Mouse (Mus musculus): Measurements from ENCODE around the gene Rogdi.

Rogdi gene

DNA sequence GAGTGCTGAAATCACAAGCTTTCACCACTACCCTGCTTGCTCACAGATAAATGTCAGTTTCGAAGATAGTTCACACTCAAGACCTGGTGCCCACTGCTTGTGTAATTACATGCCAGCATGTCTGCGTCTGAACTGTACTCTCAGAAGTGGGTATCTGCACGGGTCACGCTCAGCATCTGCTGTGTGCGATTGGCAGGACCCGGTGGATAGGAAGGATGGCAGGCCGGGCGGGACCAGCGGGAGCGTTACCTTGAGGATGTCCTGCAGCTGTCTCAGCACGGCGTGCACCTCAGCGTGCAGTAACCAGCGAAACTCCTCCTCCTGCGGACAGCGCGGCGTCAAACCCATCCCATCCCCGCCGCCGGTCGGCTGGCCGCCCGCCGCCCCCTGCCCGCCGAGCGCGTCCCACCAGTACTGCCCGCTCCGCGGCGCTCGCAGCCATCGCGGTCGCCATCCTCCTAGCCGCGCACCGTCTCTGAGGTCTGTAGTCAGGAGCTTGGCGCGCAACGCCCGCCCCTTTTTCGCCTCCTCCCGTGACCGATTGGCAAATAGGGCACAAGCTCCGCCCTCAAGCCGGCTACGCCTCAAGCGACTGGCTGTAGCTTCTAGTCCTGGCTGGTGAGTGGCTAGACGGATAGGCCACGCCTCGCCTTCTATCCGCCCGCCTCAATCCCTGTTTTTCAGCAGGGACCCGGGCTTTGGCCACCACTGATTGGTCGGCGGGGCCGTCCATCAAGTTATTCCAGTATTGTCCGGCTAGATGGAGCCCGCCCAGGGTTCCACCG, at the start of gene Rogdi:
TSS of gene Rogdi (minus strand) at position 500 of the 785 bp plus-strand sequence.
- DNase-seq (ENCODE audit: low read depth): peak; percentile 100

DNA sequence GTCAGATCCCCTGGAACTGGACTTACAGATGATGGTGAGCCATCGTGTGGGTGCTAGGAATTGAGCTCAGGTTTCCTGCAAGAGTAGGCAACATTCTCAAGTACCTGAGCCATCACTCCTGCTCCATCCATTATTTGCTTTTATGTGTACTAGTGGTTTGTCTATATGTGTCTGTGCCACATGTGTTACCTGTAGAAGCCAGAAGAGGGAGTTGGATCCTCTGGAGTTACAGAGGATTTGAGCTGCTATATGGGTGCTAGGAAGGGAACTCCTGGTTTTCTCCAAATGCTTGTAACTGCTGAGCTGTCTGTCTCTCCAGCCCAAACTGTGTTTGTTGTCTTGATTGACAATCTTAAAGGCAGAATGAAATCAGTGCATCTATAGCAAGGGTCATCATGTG, 44.8 kb upstream of the Rogdi start:
- DNase-seq (ENCODE audit: low read depth): peak; percentile 75

DNA sequence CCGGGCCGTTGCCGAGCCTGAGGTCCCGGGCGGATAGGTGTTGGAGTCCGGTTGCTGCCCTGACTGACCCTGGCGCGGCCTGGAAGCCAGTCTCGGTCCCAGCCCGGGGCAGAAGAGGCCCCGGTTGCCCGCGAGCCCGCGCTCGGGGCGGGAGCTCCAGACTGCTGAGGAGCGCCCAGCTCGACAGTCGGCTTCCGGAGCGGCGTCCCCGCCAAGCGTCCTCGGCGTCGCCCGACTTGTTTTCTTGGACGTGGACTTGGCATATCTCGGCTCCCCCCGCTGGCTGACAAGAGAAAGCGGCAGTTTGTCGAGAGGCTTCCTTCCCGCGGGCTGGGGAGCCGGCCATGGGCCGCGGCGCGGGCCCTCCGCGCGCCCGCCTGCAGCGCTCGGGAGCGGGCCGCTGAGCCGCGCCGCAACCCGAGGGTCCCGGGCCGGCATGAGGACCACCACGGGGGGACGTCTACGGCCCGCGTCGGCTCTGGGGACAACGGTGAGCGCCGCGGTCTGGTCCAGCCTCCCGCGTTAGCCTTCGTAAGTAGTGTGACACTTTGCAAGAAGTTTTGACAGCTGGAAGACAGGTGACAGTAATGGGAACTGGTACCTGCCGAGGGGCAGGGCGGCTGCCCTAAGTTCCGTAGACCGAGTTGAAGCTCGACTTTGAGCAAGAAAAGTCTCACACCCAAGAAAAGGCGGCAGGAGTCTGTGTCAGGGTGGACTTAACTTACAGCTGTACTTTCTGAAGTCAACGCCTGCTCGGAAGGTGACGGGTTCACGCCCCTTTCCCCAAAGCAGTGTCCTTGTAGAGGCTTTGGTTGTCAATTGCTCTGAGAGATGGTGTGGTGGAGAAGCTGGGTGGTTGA, 37.1 kb upstream of the Rogdi start:
- DNase-seq (ENCODE audit: low read depth): peak; percentile 75

DNA sequence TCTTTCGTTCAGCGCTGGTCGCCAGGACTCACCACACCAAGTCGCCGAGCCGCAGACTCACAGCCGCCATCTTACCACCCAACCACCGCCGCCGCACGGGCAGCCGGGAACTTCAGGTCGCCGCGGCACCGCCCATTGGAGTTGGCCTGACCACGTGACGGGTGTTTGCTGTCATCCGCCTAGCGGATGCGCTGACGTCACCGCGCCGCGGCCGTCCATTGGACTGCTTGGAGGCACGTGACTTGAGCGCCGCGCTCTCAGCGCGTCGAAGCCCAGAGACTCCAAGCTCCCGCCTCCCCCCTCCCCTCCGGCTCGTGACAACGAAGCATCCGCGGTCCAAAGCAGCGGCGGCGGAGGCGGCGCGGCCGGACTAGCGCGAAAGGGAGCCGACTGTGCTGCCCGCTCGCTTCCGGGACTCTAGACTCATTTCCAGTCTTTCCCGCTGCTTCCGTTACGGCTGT, 36.5 kb upstream of the Rogdi start, which contains the start of the genes Glyr1 and Ubn1:
TSS of gene Glyr1 (minus strand) at position 90 of the 461 bp plus-strand sequence.
TSS of gene Ubn1 (plus strand) at position 284 of the 461 bp plus-strand sequence.
- peak; percentile 100 for DNase-seq (ENCODE audit: low read depth)

DNA sequence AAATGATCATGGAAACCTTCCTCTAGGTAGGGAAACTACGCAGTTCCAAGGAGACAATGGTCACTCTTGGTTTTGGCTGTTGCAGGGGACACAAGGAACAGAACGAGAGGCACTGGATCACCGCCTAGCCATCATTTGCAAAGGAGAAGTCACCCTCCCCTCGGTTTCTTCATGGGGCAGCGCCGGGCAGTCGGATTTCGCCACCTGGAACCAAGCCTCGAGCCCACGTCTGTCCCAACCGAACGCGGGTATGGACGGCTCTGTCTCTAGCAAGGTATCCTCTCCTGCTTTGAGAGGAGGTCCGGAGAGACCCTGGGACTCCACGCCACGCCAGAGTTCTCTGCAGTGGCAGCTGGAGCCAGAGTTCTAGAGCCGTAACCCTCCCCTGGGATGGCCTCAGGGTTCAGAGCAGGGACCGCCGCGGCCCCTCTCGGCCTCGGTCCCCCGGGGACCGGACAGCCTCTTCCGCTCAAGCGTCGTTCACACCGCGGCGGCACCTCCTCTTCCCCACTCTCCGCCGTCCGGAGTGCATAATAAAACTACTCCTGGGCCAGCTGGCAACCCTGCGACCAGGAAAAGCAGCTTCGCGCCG, 35.9 kb upstream of the Rogdi start:
- DNase-seq (ENCODE audit: low read depth): no peak

DNA sequence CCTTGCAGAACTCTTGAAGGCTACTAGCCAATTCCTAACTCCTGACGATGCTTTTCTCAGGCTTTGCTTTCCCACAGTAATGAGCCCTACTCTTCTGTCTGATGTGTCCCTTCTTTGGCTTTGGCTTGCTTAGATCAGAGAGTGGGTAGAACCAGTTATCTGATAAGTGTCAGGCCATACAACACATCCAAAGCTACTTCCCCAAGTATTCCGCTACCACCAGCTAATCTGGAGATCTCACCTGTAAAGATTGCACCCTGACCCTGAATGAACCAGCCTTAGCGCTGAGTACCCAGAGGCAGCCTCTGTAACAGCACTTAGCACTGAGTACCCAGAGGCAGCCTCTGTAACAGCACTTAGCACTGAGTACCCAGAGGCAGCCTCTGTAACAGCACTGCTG, 32.0 kb upstream of the Rogdi start:
- no peak for DNase-seq (ENCODE audit: low read depth)

DNA sequence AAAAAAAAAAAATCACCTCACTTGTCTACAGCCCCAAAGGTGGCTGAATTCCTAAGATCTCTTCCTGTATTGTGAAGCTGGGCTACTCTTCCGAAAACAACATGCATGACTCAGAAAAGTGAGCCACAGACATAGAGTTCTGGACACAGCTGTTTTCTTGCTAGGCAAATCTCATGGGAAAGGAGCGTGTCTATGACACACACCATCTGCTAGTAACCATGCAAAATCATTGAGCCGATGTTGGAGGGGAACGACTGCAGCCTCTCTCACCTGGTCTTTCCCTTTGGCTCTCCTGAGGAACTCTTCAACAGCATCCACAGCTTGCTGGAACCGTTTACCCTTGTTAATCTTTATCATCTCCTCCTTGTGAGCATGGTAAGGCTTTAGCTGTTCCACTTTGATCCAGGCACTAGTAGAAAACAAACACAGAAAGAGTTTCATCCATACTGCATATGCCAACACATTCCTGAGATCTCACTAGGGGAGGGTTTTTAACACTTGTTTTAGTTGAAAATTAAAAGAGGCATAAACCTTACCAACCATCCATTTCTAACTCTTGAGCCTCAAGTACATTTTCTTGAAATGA, 23.4 kb upstream of the Rogdi start:
- no peak for DNase-seq (ENCODE audit: low read depth)

DNA sequence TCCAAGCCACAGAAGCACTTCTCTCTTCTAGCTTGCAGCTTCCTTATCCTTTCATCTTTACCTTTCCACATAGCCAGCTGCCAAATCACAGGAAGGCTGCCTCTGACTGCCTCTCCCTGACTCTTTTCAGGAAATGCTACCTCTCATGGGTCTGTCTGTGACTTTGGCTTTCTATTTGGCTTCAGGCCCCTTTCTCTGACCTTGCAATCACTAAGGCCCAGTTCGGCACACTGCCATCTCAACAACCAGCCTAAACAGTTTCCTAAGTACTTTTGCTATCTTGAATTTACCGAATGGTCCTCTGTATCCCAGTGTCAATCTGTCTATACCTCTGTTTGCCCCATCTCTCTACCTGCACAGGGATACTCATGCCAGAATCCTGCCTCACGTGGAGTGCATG, 22.2 kb upstream of the Rogdi start:
- DNase-seq (ENCODE audit: low read depth): no peak

DNA sequence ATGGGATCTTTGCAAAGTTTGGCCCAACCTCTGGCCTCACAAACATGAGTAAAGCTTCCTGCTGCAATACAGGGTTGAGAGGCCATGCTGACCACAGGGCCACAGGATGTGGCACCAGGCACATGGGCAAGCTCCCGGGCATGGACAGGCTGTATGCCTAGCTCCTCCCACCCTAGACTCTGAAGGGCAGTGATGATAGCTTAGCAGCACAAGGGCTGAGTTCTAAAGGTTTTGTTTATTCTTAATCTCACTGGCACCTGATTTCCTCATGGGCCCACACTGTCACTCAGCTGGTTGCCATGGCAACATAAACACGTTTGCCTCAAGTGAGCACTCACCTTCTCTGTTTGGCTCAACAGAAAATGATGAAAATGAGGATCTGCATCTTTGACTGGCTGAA, 16.5 kb upstream of the Rogdi start:
- DNase-seq (ENCODE audit: low read depth): no peak

DNA sequence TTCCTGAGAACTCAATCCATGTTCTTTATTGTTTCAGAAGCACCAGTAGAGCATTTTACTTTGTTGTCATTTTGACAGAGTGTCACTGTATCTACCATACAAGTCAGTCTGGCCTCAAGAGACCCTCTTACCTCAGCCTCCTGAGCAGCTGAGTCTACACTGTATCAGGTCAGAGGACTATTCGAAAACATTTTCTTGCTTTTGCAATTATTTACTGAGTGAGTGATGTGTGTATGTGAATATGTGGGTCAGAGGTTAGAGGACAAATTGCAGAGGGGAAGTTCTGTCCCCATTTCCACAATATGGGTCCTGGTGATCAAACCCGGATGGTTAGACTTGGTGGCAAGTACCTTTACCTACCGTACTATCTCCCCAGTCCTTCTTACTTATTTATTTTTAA, 10.7 kb upstream of the Rogdi start:
- DNase-seq (ENCODE audit: low read depth): no peak

DNA sequence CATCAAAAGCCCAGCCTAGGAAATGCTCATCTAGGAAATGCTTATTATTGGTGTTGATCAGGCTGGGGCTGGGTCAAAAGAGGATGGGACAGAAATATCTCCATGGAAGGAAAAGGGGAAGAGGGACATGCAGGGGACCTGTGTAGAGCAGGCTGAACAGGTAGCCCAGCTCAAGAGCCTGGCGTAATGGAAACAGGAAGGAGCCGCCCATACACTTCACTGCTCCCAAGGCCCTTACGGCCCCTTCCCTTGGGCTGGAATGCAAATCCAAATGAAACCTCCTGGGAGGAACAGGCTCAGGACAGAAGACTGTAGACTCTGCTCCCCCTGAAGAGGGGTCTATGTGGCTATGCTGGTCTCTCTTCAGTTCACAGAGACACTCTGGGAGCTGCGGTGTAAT, 1.2 kb upstream of the Rogdi start:
- no peak for DNase-seq (ENCODE audit: low read depth)

DNA sequence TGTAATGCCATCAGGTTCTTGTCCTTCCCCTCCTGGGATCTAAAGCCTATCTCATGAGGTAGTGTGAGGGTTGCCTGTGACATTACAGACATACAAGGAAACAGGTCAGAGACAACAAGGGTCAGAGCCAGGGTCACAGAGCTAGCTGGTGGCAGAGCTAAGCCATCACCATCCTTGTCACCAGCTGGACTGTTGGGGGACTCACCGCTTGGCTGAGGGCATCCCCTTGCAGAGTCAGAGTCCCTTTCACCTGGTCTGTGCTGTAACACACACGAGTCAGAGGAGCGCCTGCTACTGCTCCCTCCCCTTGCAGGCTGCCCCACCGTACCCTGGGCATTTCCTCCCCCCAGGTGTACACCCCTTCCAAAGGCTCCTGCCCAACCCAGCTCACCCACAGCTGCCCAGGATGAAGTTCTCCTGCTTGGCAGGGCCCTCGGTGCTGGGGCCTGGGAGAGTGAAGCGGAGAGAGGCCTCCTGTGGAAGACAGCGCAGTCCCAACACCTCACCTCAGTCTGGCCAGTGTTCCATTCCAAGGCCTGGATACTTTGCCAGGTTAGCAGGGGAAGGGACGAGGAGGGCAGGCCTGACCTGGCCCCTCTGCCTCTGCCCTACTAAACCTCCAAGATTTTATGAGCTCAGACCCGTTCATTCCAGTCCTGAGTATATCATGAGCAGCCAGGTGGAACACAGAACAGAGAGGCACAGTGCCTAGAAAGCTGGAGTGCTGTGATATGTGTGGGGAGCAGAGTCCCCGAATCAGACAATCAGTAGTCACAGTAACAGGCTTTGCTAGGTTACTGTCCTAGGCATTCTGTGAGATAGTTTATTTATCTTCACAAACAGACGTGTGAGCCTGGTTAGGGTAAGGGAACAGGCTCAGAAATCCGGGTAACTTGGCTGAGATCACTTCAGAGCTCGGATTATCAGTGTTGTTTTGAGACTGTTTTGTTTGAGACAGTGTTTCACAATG, 1.0 kb downstream of the Rogdi start:
- DNase-seq (ENCODE audit: low read depth): peak; percentile 8

DNA sequence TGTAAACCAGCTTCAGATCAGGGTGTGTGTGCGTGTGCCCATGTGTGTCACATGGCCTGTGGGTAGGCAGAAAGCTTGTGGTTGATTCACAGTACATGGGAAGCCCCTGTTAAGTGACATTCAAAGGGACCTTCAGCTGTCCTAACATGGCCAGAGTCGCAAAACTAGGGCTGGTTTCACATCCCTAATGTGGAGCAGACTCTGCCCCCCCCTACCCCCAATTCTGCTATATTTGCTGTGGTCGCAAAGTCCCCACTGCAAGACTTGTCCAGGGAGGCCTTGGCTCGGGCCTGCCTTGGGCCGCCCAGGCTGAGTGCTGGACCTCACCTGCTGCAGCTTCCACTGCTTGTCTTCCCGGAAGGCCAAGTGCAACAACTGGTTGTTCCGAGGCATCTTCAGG, 2.1 kb downstream of the Rogdi start:
- no peak for DNase-seq (ENCODE audit: low read depth)

DNA sequence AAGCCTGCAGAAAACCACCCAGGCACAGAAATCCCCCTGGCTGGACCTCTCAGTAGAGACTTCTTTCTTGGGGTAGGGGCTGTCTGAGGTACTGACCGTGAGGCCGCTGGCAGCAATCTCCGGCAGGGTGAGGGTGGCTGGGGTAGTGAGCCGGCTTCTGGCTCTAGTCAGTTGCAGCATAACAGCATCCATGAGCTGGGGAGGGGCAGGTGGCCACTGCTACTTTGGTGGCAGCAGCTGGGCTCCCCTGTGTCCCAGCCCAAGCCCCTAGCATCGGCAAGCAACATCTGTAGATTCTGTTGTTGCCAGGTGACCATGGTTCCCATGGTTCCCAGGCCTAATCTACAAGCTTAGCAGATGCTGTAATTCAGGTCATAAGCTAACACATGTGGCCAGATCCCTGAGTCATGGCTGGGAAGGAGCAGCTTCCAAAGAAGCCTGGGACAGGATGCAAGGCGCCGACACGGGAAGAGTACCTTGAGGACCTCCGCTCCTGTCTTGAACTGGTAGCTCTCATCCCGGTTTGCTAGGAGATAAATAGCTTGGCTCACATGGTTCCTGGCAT, 2.9 kb downstream of the Rogdi start:
- peak; percentile 16 for DNase-seq (ENCODE audit: low read depth)

DNA sequence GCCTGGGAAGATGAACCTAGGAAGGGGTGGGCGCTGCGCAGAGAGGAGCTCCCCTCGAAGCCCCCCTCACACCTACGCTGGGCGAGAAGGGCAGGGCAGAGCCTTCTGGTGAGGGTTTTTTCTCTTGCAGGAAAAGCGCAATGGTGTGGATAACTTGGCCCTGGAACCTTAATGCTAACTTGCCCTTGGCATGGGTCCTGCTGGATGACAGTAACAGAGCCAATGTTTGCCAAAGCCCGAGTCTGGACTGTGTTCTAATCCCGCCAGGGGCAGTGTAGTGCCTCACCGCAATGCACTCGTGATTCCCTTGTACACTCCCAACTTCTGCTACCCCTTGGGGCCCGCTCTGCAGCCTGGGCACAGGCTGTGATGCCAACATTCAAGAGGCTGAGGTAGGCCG, 5.3 kb downstream of the Rogdi start:
- peak; percentile 27 for DNase-seq (ENCODE audit: low read depth)

DNA sequence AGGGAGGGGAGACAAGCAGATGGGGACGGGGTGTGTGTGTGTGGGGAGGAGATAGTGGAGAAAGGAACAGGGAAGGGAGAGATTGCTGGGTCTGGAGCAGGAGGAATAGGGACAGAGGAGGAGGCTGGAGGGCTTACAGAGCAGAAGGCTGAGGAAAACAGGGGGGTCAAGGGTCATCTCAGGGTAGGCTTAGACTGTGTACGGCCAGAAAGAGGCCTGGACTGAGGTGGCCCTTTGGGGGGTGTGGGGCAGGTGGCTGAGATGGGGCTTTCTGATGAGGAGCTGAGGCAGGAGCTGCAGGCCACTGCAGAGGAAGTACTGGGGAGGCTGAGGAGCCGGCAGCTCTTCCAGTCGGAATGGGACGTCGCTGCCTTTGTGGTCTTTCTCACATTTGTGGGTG, 5.9 kb downstream of the Rogdi start:
- DNase-seq (ENCODE audit: low read depth): no peak

DNA sequence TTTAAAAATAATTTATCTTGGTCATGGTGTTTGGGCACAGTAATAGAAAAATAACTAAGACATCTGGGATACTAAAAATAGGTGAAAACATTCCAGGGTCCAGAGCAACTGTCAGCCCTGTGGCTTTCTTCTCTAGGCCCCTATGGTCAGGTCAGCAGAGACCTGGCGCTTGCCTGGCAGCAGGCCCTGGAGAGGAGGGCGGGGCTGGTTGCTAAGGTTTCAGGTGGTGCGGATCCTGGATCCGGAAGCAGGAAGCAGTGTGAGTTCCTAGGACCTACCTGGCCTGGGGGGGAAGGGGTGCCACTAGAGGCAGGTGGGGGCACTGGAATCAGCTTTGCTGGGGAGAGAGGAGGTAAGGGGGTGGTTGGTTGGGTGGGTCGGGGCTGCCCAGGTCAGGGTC, 6.3 kb downstream of the Rogdi start, which contains the start of gene Smim22:
TSS of gene Smim22 (plus strand) at position 222 of the 400 bp plus-strand sequence.
- DNase-seq (ENCODE audit: low read depth): no peak

DNA sequence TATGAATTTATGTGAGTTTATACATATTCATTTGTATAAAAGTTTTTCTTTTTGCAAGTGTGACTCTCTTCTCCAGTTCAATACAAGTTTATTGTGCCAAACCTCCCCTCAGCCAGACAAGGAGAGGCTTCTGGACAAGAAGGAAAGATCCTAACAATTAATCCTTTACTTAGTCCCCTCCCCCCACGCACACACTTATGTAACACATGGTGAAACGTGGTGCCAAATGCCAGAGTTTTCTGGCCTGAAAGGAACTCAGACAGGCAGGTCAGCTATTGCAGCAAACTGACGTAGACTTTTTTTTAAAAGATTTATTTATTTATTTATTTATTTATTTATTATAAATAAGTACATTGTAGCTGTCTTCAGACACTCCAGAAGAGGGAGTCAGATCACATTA, 12.7 kb downstream of the Rogdi start:
- no peak for DNase-seq (ENCODE audit: low read depth)

DNA sequence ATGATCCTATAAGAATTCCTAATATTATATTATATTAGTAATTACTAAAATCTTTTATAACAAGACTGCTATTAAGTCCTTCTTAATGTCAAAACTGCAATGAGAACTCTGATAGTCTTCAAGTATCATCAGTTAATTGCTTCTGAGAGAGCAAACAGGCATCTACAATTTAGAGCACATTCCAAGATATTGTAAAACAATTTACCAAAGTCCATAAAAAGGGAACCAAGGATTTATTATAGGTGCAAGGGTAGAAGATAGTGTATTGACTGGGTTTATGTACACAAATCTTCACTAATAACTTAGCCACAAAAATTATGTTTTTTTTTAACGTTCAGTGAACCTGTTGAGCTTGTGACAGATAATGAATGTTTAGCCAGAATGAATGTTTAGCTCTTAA, 14.4 kb downstream of the Rogdi start:
- no peak for DNase-seq (ENCODE audit: low read depth)

DNA sequence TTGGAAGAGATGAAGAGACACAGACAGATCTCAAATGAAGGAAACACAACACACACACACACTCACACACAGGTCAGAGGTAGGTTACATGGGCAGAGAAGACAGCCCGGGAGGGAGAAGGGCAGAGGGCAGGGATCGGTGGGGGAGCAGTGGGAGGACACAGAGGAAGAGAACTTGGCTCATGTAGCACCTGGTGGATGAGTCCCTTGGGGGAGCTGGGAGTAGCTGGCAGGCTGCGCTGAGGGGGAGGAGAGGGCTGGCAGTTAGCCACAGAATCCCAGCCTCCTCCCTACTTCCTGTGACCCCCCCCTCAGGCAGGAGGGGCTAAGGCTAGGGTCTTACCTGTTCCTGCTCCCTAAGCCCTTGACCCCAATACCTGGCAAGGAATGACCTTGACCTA, 15.8 kb downstream of the Rogdi start, which contains the start of gene Sept12:
TSS of gene Sept12 (minus strand) at position 300 of the 400 bp plus-strand sequence.
- peak; percentile 22 for DNase-seq (ENCODE audit: low read depth)

Data from NIH3T3 (cell line).